ENCODE assay signal across 8 mouse cellular contexts in the genomic region with DNA sequence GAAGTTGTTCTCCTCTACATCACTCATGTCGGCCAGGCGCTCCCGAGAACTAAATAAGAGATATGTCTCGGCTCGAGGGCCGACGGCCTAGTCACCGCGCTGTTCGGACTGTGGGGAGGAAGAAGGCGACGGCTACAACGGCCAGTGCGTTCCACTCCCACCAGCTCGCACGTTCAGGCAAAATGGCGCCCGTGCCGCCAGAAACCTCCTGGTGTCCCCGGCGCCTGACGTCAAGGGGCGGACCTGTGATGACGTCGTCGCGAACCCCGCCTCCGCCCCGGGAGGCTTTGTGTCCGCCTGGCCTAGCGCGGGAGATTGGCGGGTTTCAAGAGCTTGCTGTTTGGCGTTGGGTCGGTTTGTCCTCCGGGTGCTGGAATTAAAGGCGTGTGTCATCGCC. TPM values are rescaled to one million over a fixed set of nuclear protein-coding genes. Genes with fewer than 3 reads are reported as not detected.
DNase-seq lines count a peak whose midpoint lies in the region; ATAC-seq and TF ChIP-seq lines count a peak whose summit lies in the region.

Gene Tra2a (minus strand): TSS at position 187 of the 397 bp plus-strand sequence.

- TF ChIP-seq CTCF in Patski (IDR thresholded peaks at IDR 0.05): no peak

- H3K9me3 ChIP-seq in hindbrain, embryonic 14.5 days (ENCODE audit: control insufficient read depth, low read length): no peaks in the 10 kb centered on the region

- DNase-seq in Patski (ENCODE audit: low read depth, low spot score): peak; percentile 59
- peak; percentile 96 to 98 for DNase-seq in cerebellum, postnatal 14 days
- peak; percentile 89 to 95 for DNase-seq in frontal cortex, postnatal 25 days (ENCODE audit: low spot score in 2 of 2)
- DNase-seq in hindbrain, embryonic 14.5 days (ENCODE audit: low spot score): peak; percentile 97
- DNase-seq in layer of hippocampus, postnatal 36 days: peak; percentile 96
- peak; percentile 98 for DNase-seq in lung, postnatal 36 days
- peak; percentile 98 for DNase-seq in retina, postnatal 1 day
- peak; percentile 96 to 97 for DNase-seq in urinary bladder, adult 18-20 months (ENCODE audit: low spot score in 2 of 2)

- no peaks in the 10 kb centered on the region for H3K27me3 ChIP-seq in Patski
- H3K27me3 ChIP-seq in hindbrain, embryonic 14.5 days (ENCODE audit: control insufficient read depth, insufficient read depth, low read length): no peaks in the 10 kb centered on the region

- ATAC-seq in Patski: peak; percentile 85
- peak; percentile 96 for ATAC-seq in hindbrain, embryonic 14.5 days (ENCODE audit: low FRiP score)

- in situ Hi-C loops in Patski (cut with MboI; ENCODE audit: low pct_unique_long_range_greater_than_20kb): no loop called here

- peak within 1 kb of the TSS; percentile 94 for H3K4me3 ChIP-seq in hindbrain, embryonic 14.5 days (replicated peaks; ENCODE audit: low read length)

- peak within 1 kb of the TSS; percentile 97 for H3K27ac ChIP-seq in hindbrain, embryonic 14.5 days

- peak within 1 kb of the TSS; percentile 99 for H3K9ac ChIP-seq in hindbrain, embryonic 14.5 days

- POLR2A ChIA-PET in Patski (lab: Charles Lee): no interaction called here

- H3K4me1 ChIP-seq in hindbrain, embryonic 14.5 days (replicated peaks; ENCODE audit: control insufficient read depth, insufficient read depth, low read length): peaks cover 16% of the 10 kb centered on the region

- CTCF ChIA-PET in Patski (lab: Charles Lee): interaction anchor here (0.7 to 1.6 kb wide), 3 partner anchors 24 to 96 kb away, joined by 3 read pairs; no protein-coding TSS in a partner anchor

- H3K36me3 ChIP-seq in hindbrain, embryonic 14.5 days (replicated peaks; ENCODE audit: control insufficient read depth, insufficient read depth): no peaks in the 10 kb centered on the region

- peak within 1 kb of the TSS; percentile 90 for H3K4me2 ChIP-seq in hindbrain, embryonic 14.5 days (replicated peaks)

- WGBS in hindbrain, embryonic 14.5 days: under 1% methylated on average over 39 of the region's 39 CpGs

RNA-seq across cellular contexts. Expression of gene Tra2a, which starts in this region (rescaled TPM):
- polyA plus RNA-seq in Patski (2021): 104 TPM
- polyA plus RNA-seq in hindbrain, embryonic 14.5 days (2014; fragmentation: Nextera tagmentation; extraction: Ambion mirVana): 42.3 and 44.5 TPM in 2 replicates
- 100 to 1,000 TPM in 1 of 2 experiments, 10 to 100 TPM in 1; 92.3 to 105 TPM for total RNA-seq in layer of hippocampus, postnatal 36 days (2021)

Comparison
In these comparisons a context has a peak if more than half of its experiments do, and no peak if none do; other contexts are left out.
1. Peak in every context shown above with its lines: DNase-seq, ATAC-seq, H3K4me3 ChIP-seq and H3K27ac ChIP-seq.